Mouse (Mus musculus) midbrain, postnatal 0 days (tissue): ENCODE data around the gene Osbpl6. TPM values are rescaled to one million over a fixed set of nuclear protein-coding genes. Genes with fewer than 3 reads are reported as not detected.

Source experiments
- ATAC-seq: fragments of 200-750 bp; cut with Nextera tagmentation; 2 replicates; pipeline ENCODE4 v1.8.0; 2017; ENCODE audit warnings: moderate number of reproducible peaks, mild to moderate bottlenecking, moderate TSS enrichment, moderate library complexity; ENCODE audit not compliant: low FRiP score
- DNase-seq: peaks from one replicate; pipeline ENCODE4 v3.0.0-alpha.2; 2015; ENCODE audit warnings: low spot score
- H3K27ac ChIP-seq: fragments of 300-500 bp; sonication (generic); 2 replicates; pipeline ENCODE4 v1.5.1; 2014; ENCODE audit warnings: low read depth, mild to moderate bottlenecking, low read length, mixed read lengths
- H3K27me3 ChIP-seq: fragments of 300-500 bp; sonication (generic); 2 replicates; pipeline ENCODE4 v1.6.1; 2014; ENCODE audit warnings: low read length, control low read depth, mixed read lengths; ENCODE audit not compliant: insufficient read depth
- H3K36me3 ChIP-seq: fragments of 300-500 bp; sonication (generic); 2 replicates; pipeline ENCODE4 v1.6.1; 2014; ENCODE audit warnings: low read length, control low read depth, mixed read lengths; ENCODE audit not compliant: insufficient read depth
- H3K4me1 ChIP-seq: fragments of 300-500 bp; sonication (generic); 2 replicates; pipeline ENCODE4 v1.6.1; 2014; ENCODE audit warnings: mild to moderate bottlenecking, control low read depth, antibody characterized with exemption, low read length, mixed read lengths; ENCODE audit not compliant: insufficient read depth
- H3K4me2 ChIP-seq: fragments of 300-500 bp; sonication (generic); 2 replicates; pipeline ENCODE4 v1.6.1; 2014; ENCODE audit warnings: low read depth, mild to moderate bottlenecking, low read length, mixed read lengths; ENCODE audit not compliant: poor library complexity, severe bottlenecking
- H3K4me3 ChIP-seq: fragments of 300-500 bp; sonication (generic); 2 replicates; pipeline ENCODE4 v1.5.1; 2014; ENCODE audit warnings: low read depth, mild to moderate bottlenecking, low read length, moderate library complexity
- H3K9ac ChIP-seq: fragments of 300-500 bp; sonication (generic); replicated peaks from 2 replicates; pipeline ENCODE4 v1.6.1; 2014; ENCODE audit warnings: mild to moderate bottlenecking, low read length, moderate library complexity, mixed read lengths; ENCODE audit not compliant: poor library complexity, severe bottlenecking
- H3K9me3 ChIP-seq: fragments of 300-500 bp; sonication (generic); 2 replicates; pipeline ENCODE4 v1.6.1; 2016; ENCODE audit warnings: low read length, control low read depth
- CTCF ChIP-seq: IDR thresholded peaks from 2 replicates; pipeline ENCODE4 v1.5.1; 2016; ENCODE audit warnings: antibody characterized with exemption, mild to moderate bottlenecking
- WGBS: fragments of 180-500 bp; shearing (Covaris S2); extraction: QIAGEN DNeasy Blood & Tissue Kit; methylation state at CpG from one replicate; pipeline ENCODE4 v1.1.7; 2014; 5-methylcytosine and 5-hydroxymethylcytosine counted together
- polyA plus RNA-seq: library from polyadenylated mRNA; unstranded; fragments of >200 nt; fragmentation: Nextera tagmentation; extraction: Ambion mirVana; gene quantifications from 2 replicates; pipeline ENCODE4 v1.2.1, GENCODE M21; 2015
- total RNA-seq: library from RNA; depleted of rRNA; stranded (reverse); fragments of >200 nt; gene quantifications from 2 replicates; pipeline ENCODE4 v1.2.3, GENCODE M21; 2014

The Osbpl6 gene
- total and polyA plus RNA-seq, 2 experiments from 2014 or later = 17.0 to 26.7 TPM

GRCm38 (mm10) chr2:76368861-76369660 is 37.2 kb upstream of the Osbpl6 start:
- no peaks in the 10 kb centered on the region for H3K4me1 ChIP-seq
- 0 out of 2 replicates have a peak overlapping the region, but pooled peaks have one; percentile 96 for H3K4me3 ChIP-seq
- DNase-seq (no peak), ATAC-seq (no peak)
- H3K4me2 ChIP-seq = no peak overlapping the region
- no peaks in the 10 kb centered on the region for H3K27me3 ChIP-seq
- H3K9me3 ChIP-seq = no peaks in the 10 kb centered on the region
- H3K36me3 ChIP-seq = peaks cover 10% of the 10 kb centered on the region; the same call in 1 of the 2 replicates
- no peak overlapping the region for H3K27ac ChIP-seq
- H3K9ac ChIP-seq = no peak overlapping the region
- no peak for TF ChIP-seq CTCF
- WGBS = 75% methylated on average over 13 of the region's 13 CpGs

GRCm38 (mm10) chr2:76369821-76370655 is 36.3 kb upstream of the Osbpl6 start, which contains the start of gene Rbm45:
TSS of gene Rbm45 (plus strand) at chr2:76369984.
- no peaks in the 10 kb centered on the region for H3K27me3 ChIP-seq
- H3K9me3 ChIP-seq = no peaks in the 10 kb centered on the region
- ATAC-seq (peak; percentile 90), DNase-seq (peak; percentile 92)
- peak within 1 kb of the TSS; percentile 86 for H3K9ac ChIP-seq
- no peaks in the 10 kb centered on the region for H3K4me1 ChIP-seq
- peak; percentile 93 for TF ChIP-seq CTCF
- peak within 1 kb of the TSS; percentile 93 for H3K4me2 ChIP-seq
- H3K36me3 ChIP-seq = peaks cover 17% of the 10 kb centered on the region; the same call in 1 of the 2 replicates
- under 1% methylated on average over 61 of the region's 61 CpGs for WGBS
- H3K27ac ChIP-seq = peak within 1 kb of the TSS; percentile 69
- peak within 1 kb of the TSS; percentile 96 for H3K4me3 ChIP-seq

GRCm38 (mm10) chr2:76370656-76370922 is 35.7 kb upstream of the Osbpl6 start:
- ATAC-seq = no peak
- Histone ChIP-seq H3K4me2 (peak overlapping the region; percentile 93), H3K27me3 (no peaks in the 10 kb centered on the region), H3K4me1 (no peaks in the 10 kb centered on the region), H3K27ac (no peak overlapping the region), H3K4me3 (peak overlapping the region; percentile 96), H3K9ac (peak overlapping the region; percentile 86), H3K36me3 (peaks cover 20% of the 10 kb centered on the region; the same call in 1 of the 2 replicates), H3K9me3 (no peaks in the 10 kb centered on the region)
- WGBS = 2% methylated on average over 7 of the region's 7 CpGs
- no peak for TF ChIP-seq CTCF
- DNase-seq = no peak

- no peak for TF ChIP-seq CTCF
- H3K27ac ChIP-seq = no peak overlapping the region
- no peak overlapping the region for H3K9ac ChIP-seq
- ATAC-seq (no peak), DNase-seq (no peak)
- H3K36me3 ChIP-seq = peaks cover 23% of the 10 kb centered on the region
- no peaks in the 10 kb centered on the region for H3K4me1 ChIP-seq
- H3K27me3 ChIP-seq = no peaks in the 10 kb centered on the region
- WGBS = 95% methylated on average over 4 of the region's 4 CpGs
- H3K9me3 ChIP-seq = no peaks in the 10 kb centered on the region
- H3K4me2 ChIP-seq = no peak overlapping the region
- H3K4me3 ChIP-seq = no peak overlapping the region
Measured at GRCm38 (mm10) chr2:76372244-76372643, 34.1 kb upstream of the Osbpl6 start.

GRCm38 (mm10) chr2:76374544-76375206 is 31.6 kb upstream of the Osbpl6 start:
- Histone ChIP-seq H3K27me3 (no peaks in the 10 kb centered on the region), H3K9me3 (no peaks in the 10 kb centered on the region), H3K4me1 (no peaks in the 10 kb centered on the region), H3K4me2 (no peak overlapping the region), H3K9ac (no peak overlapping the region), H3K27ac (no peak overlapping the region), H3K4me3 (no peak overlapping the region), H3K36me3 (peaks cover 42% of the 10 kb centered on the region)
- DNase-seq (no peak), ATAC-seq (no peak)
- WGBS = 92% methylated on average over 6 of the region's 6 CpGs
- no peak for TF ChIP-seq CTCF
